Mouse (Mus musculus): ENCODE measurements around the gene Coq10b.
A peak's percentile ranks its signal among the peaks of the same experiment; 100 is the strongest.
"Not testable (repeated sequence)": the region's sequence is repeated elsewhere in the genome, so short reads cannot be mapped to it uniquely, and the experiment has no call there.

Coq10b gene

DNA sequence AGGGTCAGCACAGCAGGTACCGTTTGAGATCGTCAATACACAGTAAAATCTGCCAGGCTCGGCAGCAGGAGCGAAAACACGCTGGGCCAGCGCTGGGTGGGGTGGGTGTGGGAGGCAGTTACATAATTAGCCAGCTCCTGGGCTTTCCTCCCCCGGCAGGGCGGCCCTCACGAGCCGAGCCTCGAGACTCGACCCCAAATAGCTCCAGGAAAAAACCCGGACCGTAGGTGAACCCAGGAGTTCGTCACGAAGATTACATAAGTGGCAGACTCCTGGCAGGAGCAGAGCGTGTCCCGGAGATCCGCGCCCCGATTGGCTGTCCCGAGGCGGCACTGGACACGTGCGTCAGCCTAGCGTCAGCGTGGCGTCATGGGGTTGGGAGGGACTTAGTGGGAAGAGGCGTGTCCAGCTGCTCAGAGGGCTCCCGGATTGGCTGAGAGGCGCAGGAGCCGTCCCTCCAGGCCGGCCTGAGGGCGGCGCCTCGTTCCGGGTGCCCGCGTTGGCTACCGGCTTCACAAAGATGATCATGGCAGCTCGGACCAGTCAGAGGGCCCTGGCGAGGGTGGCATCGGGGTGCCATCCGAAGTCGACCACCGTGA, at the start of gene Coq10b:
Coq10b (plus strand) TSS at position 416 of the 599 bp plus-strand sequence.
- peak; percentile 100 for DNase-seq (ENCODE audit: low read depth, low spot score)

DNA sequence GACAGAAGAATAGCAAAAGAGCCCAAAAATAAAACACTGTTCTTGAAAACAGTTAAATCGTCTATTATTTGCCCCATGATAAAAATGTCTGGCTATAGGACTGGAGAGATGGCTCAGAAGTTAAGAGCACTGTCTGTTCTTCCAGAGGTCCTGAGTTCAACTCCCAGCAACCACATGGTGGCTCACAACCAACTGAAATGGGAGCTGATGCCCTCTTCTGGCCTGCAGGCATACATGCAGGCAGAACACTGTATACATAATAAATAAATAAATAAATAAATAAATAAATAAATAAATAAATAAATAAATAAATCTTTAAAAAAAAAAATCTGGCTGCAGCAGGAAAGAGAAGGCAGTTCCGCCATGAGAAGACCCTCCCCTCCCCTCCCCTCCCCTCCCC, 44.3 kb upstream of the Coq10b start:
- not testable (repeated sequence) for DNase-seq (ENCODE audit: low read depth, low spot score)

DNA sequence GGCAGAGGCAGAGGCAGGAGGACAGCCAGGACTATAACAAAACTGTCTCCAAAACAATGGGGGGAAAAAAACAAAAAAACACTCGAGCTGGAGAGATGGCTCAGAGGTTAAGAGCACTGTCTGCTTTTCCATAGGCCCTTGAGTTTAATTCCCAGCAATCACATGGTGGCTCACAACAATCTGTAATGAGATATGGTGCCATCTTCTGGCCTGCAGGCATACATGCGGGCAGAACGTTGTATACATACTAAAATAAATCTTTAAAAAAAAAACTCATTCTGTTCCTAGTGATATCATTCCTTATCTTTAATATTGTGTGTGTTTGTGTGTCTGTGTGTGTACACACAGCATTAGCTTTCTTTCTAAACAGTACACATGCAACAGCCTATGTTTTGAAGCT, 40.1 kb upstream of the Coq10b start:
- no peak for DNase-seq (ENCODE audit: low read depth, low spot score)

DNA sequence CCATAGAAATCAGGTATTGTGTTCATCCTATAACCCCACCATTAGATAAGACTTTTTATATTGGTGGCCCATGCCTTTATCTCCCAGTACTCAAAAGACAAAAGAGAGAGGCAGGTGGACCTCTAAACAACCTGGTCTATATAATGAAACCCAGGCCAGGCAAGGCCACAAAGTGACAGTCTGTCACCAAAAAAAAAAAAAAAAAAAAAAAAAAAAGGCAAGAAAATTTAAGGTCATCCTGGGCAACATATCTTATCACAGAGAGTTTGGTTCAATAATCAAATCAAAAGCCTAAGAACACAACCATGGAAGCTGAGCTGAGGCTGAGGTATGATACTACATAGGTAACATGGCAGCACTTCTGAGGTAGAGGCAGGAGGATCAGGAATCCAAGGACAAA, 30.7 kb upstream of the Coq10b start:
- no peak for DNase-seq (ENCODE audit: low read depth, low spot score)

DNA sequence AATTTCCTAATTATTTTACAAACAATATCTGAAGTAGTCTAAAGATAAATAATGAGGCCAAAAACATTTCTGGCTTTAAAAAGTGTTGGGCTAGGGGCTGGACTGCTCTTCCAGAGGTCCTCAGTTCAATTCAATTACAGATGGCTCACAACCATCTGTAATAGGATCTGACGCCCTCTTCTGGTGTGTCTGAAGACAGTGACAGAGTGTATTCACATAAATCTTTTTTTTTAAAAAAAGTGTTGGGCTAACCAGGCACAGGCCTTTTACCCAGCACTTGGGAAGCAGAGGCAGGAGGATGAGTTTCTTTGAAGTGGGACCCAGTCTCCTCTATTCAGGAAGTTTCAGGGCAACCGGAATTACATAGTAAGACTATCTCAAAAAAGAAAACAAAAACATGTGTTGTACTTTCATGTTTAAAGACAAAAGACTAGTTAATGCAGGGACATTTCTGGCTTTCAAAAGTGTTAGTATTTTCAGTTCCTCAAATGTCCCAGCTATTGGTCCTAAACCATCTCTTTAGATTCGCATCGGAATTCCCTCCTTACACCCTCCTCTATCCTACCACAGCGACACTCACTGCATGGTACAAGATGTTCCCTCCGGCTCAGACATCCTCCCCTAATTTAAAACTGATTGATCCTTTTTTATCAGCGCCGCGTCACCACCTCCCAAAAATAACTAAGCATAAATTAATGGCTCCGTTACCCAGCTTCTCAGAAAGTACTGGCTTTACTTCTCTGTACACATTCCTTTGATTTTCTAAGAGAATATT, 26.7 kb upstream of the Coq10b start:
- peak; percentile 8 for DNase-seq (ENCODE audit: low read depth, low spot score)

DNA sequence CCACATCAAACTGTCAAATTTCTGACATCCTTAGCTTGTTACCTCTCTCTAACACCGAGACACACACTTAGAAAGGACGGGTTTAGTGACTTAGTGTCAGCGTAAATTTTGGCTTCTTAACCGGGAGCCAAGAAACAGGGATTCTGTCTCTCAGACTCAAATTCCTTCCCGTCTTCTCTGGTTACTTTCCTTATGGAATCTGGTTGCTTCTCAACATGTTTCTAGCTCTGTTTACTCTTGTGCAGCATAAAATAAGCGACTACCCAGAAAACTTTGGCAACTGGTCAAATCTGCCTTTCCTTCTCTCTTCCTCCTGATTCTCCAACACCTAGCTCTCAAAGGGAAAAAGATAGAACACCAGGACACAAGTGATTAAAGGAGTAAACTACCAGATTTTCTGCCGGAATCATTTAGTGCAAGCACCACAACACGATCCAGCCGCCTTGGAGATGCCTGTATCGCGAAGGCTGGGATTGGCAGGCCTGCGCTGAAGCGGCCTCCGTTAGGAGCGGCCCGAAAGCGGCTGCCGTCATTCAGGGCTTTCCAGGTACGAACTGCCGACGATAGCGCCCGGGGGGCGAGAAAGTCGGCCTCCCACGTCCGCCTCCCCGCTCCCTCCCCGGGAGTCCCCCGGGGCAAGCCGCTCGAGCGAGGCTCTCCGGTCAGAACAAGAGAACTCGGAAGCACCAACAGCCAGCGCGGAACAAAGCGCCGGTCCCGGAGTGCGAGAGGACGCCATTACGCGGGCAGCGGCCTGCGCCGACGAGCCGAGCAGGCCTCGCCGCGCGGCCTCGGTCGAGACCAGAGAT, 25.9 kb upstream of the Coq10b start:
- DNase-seq (ENCODE audit: low read depth, low spot score) = no peak

DNA sequence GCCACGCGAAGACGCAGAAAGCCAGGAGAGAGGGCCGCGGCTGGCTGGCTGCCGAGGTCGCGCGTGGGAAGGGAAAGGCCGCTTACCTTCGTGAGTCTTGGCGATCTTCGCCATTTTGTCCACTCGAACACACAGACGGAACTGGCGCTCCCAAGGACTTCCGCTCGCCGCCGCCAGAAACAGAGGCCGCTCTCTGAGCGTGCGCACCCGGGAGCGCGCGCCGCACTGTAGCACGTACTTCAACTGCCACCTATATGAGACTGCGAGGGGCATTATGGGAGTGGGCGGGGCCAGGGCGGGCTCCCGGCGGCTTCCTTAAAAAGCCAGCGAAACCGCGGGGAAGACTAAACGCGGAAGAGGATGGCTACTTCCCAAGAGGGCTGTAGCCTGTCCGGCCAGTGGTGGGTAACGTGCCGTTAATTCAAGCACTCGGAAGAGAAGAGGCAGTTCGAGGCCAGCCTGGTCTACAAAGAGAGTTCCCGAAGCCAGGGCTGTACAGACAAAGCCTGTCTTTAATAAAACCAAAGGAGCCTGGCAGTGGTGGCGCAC, 25.2 kb upstream of the Coq10b start, which contains the start of gene Sf3b1:
Sf3b1 (minus strand) TSS at position 229 of the 549 bp plus-strand sequence.
- DNase-seq (ENCODE audit: low read depth, low spot score) = peak; percentile 97

DNA sequence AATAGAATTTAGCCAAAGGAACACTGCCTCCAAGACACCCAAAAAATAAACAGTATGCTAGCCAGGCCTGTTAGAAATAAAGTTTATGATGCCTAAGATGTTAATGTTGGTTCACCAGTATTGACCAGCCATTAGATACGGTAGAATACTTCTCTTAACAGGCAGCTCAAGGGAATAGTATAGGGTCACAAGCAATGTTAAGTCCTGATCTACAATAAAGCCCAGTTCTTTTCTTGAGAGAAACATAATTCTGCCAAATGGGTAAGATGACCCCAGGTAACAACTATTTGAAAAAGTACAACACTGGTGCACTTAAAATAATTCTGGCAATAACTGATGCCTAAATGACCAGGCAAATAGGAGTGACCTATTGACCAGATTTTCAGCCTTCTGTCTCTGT, 24.6 kb upstream of the Coq10b start:
- DNase-seq (ENCODE audit: low read depth, low spot score) = no peak

DNA sequence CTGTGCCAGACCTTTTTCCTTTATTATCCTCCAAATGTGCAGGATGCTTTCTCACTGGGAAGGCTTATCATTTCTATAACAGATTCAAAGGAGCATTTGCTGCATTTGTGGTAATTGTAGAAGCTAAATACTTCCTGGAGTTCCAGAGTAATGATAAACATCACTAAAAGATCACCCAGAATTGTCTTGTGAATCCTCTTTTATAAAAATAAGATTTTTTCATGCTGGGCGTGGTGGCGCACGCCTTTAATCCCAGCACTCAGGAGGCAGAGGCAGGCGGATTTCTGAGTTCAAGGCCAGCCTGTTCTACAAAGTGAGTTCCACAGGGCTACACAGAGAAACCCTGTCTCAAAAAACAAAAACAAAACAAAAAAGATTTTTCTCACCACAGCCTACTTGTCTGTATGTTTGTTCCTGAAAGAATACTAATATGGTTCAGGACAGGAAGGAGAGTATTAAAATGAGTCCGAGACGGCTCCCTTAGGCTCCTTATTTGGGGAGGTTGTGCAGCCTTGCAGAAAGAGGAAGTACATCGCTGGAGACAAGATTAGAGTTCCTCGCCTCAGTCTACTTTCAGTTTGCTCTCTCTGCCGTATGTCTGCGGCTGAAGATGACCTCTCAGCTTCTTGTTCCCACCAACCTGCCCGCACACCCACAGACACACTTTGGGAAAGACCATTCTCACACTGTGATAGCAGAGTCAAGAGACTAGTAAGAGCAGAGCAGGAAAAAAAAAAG, 23.9 kb upstream of the Coq10b start:
- peak; percentile 54 for DNase-seq (ENCODE audit: low read depth, low spot score)

DNA sequence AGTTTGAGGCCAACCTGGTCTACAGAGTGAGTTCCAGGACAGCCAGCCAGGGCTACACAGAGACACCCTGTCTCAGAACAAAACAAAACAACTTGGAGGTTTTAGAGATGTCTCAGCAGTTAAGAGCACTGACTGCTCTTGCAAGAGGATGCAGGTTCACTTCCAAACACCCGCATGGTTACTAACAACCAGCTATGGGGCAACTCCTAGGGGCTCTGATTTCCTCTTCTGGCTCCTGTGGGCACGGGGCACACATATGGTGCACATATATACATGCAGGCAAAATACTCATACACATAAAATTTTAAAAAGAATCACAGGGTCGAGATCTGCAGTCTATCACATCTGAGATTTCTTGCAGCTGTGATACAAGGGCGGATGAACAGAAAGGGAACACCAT, 23.1 kb upstream of the Coq10b start:
- DNase-seq (ENCODE audit: low read depth, low spot score) = no peak

DNA sequence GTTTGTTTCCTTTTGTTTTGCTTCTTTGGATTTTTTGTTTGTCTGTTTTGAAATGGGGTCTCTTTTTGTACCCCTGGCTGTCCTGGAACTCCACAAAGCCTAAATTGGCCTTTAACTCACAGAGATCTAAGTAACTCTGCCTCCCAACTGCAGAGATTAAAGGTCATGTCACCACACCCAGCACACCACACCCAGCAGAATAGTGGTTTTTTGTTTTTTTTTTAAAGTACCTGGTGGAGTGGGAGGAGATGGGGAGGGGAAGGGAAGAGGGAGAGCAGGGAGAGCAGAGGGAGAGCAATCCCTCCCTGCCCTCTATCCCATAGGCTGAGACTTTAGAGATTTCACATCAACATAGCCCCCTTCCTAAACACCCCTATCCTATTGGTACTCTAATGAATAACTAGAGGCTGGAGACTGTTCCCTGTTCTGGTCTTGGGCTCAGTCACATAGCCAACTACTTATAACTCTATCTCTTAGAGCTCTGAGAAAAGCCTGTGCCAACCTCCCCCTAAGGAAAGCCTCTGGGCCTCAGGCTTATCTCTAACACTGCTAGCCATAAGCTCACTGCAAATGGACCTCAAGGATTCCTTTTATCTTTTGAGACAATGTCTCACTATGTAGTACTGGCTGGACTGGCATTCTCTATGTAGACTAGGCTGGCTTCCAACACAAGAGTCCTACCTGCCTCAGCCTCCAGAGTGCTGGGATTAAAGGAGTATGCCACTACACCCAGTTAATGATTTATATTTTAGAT, 21.4 kb upstream of the Coq10b start:
- DNase-seq (ENCODE audit: low read depth, low spot score) = no peak

DNA sequence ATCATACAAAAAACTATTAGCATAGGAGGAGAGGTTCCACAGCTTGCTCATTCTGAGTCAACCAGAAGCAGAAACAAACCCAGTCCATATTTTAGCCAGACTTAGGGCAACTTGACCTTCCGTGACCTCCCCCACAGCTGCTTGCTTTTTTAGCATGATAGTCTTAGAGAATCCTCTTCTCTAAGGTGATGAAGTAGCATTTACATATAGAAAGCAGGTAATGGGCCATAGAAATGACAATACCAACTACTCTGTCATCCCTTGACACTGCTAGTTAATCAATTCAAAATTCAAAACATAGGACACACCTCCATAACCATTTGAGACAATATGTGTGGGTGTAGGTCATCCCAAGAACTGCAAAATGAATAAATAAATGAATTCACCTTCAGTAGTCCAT, 12.6 kb upstream of the Coq10b start:
- DNase-seq (ENCODE audit: low read depth, low spot score) = no peak

DNA sequence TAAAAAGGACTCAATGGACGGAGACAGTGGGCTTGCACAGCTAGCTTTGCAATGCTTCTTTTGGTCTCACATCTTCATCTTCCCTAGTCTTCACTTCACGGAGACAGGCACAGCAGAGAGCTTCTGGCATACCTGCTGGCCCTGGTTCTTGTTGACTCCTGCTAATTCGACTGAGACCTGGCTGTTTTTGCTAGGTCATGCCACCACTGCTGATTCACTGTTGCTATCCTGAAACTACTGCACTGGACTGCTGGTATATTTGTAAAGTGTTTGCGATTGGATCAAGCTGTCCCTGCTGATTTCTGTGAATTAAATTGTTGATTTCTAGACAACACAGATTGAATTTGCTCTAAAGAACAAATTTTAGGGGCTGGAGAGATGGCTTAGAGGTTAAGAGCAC, 10.9 kb upstream of the Coq10b start:
- DNase-seq (ENCODE audit: low read depth, low spot score) = no peak

DNA sequence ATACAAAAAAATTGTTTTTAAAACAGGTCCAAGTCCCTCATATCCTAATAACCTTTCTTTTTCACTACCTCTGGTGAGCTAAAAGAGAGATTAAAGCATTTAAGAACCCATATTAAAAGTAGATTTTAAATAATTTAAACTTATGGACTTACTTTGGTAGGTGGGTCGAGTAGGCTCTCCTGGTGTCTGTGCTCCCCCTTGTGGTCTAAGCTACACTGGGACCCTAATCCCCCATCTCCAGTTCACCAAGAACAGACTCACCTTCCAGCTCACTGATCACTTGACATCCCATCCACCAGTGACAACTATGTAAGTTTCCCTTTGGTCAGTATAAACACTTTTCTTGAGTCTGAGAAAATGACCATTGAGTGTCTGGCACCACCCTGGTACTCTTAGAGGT, 10.3 kb upstream of the Coq10b start:
- no peak for DNase-seq (ENCODE audit: low read depth, low spot score)

DNA sequence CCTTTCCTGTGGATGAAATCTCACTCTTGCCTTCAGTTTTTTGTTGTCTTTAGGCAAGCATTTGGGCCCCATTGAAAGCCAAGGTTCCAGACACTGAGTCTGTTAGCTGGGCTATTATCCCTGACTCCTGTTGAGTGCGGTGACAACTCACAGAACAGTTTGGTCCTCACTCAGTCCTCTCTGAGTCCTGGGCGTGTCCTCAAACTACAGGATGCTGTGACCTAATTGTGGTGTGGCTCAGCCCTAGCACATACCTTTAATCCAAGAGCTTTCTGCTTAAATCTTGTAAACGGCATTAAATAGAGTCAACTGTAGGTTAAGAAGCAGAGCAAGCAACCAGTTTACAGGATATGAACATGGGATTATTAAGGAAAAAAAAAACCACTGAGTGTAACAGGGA, 9.4 kb upstream of the Coq10b start:
- DNase-seq (ENCODE audit: low read depth, low spot score) = no peak

DNA sequence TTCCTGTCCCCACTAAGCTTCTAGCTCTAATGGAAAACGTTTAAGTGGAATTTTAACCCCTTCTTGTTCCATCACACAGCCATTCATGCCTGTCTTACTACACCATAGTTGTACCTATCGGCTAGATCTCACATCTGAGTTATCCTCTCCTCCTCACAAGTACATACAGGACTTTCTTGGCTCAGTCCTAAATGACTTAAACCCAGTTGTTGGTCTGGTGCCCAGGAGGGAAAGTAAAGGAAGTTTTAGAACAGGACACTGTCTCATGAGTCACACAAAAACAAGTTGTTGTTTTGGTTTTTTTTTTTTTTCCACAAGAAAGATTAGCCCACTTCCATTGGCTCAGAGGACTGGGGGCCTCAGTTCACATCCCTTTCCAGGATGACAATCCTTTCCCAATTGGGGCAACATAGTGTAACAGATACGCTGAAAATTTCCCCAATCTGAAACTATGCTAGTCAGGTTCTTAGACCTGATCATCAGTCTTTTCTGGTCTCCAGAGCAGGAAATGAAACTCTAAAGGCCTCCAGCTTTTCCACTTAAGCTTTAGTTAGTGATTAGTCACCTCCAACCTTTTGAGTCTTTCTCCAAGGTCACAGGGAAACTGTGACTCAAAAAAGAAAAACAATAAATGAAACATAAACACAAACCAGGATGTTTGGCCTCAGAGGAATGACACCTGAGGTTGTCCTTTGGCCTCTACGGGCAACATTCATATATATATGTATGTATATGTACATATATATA, 3.6 kb upstream of the Coq10b start:
- DNase-seq (ENCODE audit: low read depth, low spot score) = no peak

DNA sequence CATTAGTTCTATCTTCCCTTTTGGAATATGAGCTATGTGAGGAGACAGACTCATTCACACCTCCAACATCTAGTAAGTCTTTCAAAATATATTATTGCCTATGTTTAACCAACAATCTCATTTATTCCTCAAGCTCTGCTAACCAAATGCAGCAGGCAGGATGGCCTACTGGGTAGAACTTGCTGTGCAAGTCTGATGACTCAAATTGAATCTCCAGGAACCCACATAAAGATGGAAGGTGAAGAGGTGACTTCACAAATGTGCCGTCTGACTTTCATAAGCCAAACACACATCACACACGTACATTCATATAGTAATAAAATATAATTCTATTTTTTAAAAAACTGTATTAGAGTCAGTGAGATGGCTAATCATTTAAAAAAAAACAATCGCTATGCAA, 899 bp upstream of the Coq10b start:
- no peak for DNase-seq (ENCODE audit: low read depth, low spot score)

DNA sequence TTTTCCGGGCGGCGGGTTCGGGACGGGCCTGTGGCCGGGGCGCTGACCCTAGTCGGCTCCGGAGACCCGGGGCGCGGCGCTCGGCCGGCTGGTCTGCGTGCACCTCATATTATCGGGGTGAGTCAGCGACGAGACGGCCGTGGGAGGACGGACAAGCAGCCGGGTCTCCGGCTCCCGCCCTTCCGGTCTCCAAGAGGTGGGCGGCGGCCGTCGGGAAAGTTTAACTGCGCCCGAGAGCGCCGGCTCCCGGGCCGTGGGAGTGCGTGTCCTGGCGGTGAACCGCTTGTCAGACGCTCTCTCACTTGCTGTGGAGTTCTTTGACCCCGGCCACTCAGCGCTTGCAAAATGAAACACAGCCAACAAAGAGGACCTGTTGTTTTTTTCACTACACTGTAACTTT, 435 bp downstream of the Coq10b start:
- DNase-seq (ENCODE audit: low read depth, low spot score) = peak; percentile 72

DNA sequence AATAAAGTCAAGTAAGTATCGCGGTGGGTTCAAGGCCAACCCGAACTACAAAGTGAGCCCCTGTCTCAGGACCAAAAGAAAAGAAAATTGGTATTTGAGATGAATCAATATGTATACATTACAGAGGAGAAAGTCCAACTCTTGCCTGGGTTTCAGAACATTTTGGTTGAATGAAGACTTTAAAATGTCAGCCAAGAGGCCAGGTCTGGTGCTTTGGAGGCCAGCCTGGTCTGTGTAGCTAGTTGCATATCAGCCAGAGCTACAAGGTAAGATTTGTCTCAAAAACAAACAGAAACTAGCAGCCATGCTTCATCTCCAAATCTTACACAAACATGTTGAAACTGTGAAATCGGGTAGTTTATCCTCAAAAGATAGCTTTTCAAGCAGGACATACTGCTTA, 1.0 kb downstream of the Coq10b start:
- no peak for DNase-seq (ENCODE audit: low read depth, low spot score)
